Mouse (Mus musculus): Measurements from ENCODE around the gene Ttc7. TPM values are rescaled to one million over a fixed set of nuclear protein-coding genes. Genes with fewer than 3 reads are reported as not detected.

The Ttc7 gene
- 55.9 TPM for polyA plus RNA-seq (2017; shearing (Covaris generic))

DNA sequence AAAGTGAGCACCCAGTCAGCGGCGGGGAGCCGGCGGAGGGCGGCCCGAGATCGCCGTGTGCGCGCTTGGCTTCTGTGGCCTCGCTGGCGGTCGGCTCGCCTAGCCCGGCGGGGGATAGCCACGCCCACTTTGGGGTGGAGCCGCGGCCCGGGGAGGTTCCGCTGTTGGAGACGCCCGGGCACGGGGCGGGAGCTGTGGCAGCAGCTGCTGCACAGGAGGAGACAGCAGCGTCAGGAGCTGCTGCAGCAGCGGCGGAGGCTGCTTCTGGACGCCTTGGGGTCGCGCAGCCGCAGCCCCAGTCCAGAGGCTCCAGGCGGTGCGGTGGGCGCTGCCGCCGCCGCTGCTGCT, at the start of gene Ttc7:
TSS of gene Ttc7 (plus strand) at position 181 of the 348 bp plus-strand sequence.

DNA sequence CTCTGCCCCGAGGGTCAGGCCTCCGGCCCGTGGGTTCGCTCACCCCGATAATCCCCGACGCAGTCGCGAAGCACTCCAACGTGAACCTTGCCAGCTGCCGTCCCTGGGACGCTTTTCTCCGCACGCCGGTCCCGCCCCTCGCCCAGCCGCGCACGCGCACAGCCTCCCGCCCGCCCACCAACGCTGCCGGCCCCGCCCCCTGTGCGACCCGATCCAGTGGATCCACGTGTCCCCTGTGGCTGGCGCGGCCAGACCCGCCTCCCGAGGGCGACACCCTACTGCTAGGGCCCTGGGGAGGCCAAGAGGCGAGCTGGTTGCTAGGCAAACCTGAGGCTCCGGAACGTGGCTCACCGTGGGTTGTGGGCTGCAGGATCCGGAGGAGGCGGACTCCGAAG, 16.9 kb upstream of the Ttc7 start, which contains the start of gene Mcfd2:
TSS of gene Mcfd2 (minus strand) at position 144 of the 395 bp plus-strand sequence.

DNA sequence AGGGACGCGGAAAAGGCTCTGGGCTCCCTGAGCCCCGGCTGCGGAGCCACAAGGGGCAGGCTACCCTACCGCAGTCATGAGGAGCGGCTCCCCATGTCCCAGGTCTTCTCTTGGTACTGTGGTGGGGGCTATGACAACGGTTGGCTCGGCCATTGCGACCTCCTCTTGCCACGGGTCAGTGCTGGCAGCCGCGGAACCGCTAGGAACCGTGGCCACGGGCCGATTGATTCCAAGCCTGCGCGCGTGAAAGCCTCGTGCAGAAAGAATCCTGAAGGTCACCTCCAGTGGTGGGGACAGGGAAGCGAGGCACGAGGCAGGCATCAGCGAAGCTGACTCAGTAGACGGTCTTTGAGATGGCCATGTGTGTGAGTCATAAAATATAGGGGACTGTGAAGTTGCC, 144.8 kb downstream of the Ttc7 start, which contains the start of gene Stpg4:
TSS of gene Stpg4 (minus strand) at position 231 of the 400 bp plus-strand sequence.

Other genes starting within 250 kb of the Ttc7 start
- gene Socs5, start 175.2 kb upstream of the Ttc7 start, polyA plus RNA-seq (2017; shearing (Covaris generic)): 18.4 TPM
- 22.6 TPM for gene Mcfd2, start 17.0 kb upstream of the Ttc7 start, polyA plus RNA-seq (2017; shearing (Covaris generic))
- gene Stpg4, start 144.9 kb downstream of the Ttc7 start, polyA plus RNA-seq (2017; shearing (Covaris generic)): not detected
- 678 TPM for gene Calm2, start 164.0 kb downstream of the Ttc7 start, polyA plus RNA-seq (2017; shearing (Covaris generic))

Measured in effector memory CD4-positive, alpha-beta T cell, adult 7 months (primary cell).